Mouse (Mus musculus) kidney, postnatal 10 days (tissue): ENCODE measurements around the gene Kcne4.
"Not testable (repeated sequence)": the region's sequence is repeated elsewhere in the genome, so short reads cannot be mapped to it uniquely, and the experiment has no call there.

Source experiments
- DNase-seq: peaks from one replicate; pipeline ENCODE4 v3.0.0; 2021; ENCODE audit warnings: mixed read lengths

Gene Kcne4

GRCm38 (mm10) chr1:78816639-78817038 lies at the start of gene Kcne4:
Gene Kcne4 (plus strand): TSS chr1:78816758.
- DNase-seq, result peak; percentile 73

GRCm38 (mm10) chr1:78781899-78782298 lies 34.7 kb upstream of the Kcne4 start:
- DNase-seq, result peak; percentile 85

- DNase-seq, result not testable (repeated sequence)
Measured at GRCm38 (mm10) chr1:78784936-78785335, 31.6 kb upstream of the Kcne4 start.

- DNase-seq, result no peak
Measured at GRCm38 (mm10) chr1:78789744-78790143, 26.8 kb upstream of the Kcne4 start.

GRCm38 (mm10) chr1:78807428-78807827 lies 9.1 kb upstream of the Kcne4 start:
- DNase-seq, result no peak

- DNase-seq, result no peak
Measured at GRCm38 (mm10) chr1:78809819-78810218, 6.7 kb upstream of the Kcne4 start.

- no peak for DNase-seq
Measured at GRCm38 (mm10) chr1:78810904-78811303, 5.7 kb upstream of the Kcne4 start.

GRCm38 (mm10) chr1:78811975-78812490 lies 4.5 kb upstream of the Kcne4 start:
- no peak for DNase-seq

GRCm38 (mm10) chr1:78817756-78818155 lies 1.2 kb downstream of the Kcne4 start:
- no peak for DNase-seq

GRCm38 (mm10) chr1:78818630-78819526 lies 2.3 kb downstream of the Kcne4 start:
- peak; percentile 39 for DNase-seq

- DNase-seq, result peak; percentile 78
Measured at GRCm38 (mm10) chr1:78819592-78819991, 3.0 kb downstream of the Kcne4 start.

- no peak for DNase-seq
Measured at GRCm38 (mm10) chr1:78820176-78820575, 3.6 kb downstream of the Kcne4 start.

- no peak for DNase-seq
Measured at GRCm38 (mm10) chr1:78821111-78821510, 4.6 kb downstream of the Kcne4 start.

- peak; percentile 50 for DNase-seq
Measured at GRCm38 (mm10) chr1:78821733-78822430, 5.3 kb downstream of the Kcne4 start.

GRCm38 (mm10) chr1:78825246-78825645 lies 8.7 kb downstream of the Kcne4 start:
- DNase-seq, result no peak

- no peak for DNase-seq
Measured at GRCm38 (mm10) chr1:78838468-78838867, 21.9 kb downstream of the Kcne4 start.

GRCm38 (mm10) chr1:78840769-78841168 lies 24.2 kb downstream of the Kcne4 start:
- DNase-seq, result no peak

GRCm38 (mm10) chr1:78845661-78846060 lies 29.1 kb downstream of the Kcne4 start:
- DNase-seq, result no peak

- peak; percentile 61 for DNase-seq
Measured at GRCm38 (mm10) chr1:78846471-78846870, 29.9 kb downstream of the Kcne4 start.

- peak; percentile 40 for DNase-seq
Measured at GRCm38 (mm10) chr1:78852408-78853093, 36.0 kb downstream of the Kcne4 start.

- no peak for DNase-seq
Measured at GRCm38 (mm10) chr1:78853094-78853445, 36.5 kb downstream of the Kcne4 start.

GRCm38 (mm10) chr1:78854306-78854705 lies 37.7 kb downstream of the Kcne4 start:
- no peak for DNase-seq

GRCm38 (mm10) chr1:78859573-78859972 lies 43.0 kb downstream of the Kcne4 start:
- DNase-seq, result no peak
